In genomic region chr2:85281023-85281422, GRCm38 (mm10) we compare ENCODE assay signal across 13 mouse cellular contexts. TPM values are rescaled to one million over a fixed set of nuclear protein-coding genes. Genes with fewer than 3 reads are reported as not detected.
DNase-seq lines count a peak whose midpoint lies in the region; ATAC-seq and TF ChIP-seq lines count a peak whose summit lies in the region.
"Had no signal": no experiment of that assay in that cellular context is flagged by ENCODE, and none has a peak within 500 bp of the region (broad histone marks: within the 10 kb centered on the region; RNA-seq: fewer than 3 reads in every experiment).

No protein-coding gene starts in this region.

- no peak overlapping the region for H3K4me2 ChIP-seq in forebrain, embryonic 16.5 days (ENCODE audit: low read length)
- H3K4me2 ChIP-seq in forebrain, embryonic 11.5 days (ENCODE audit: low read depth, low read length, severe bottlenecking), result no peak overlapping the region
- no peak overlapping the region for H3K4me2 ChIP-seq in neural tube, embryonic 14.5 days (ENCODE audit: low read depth, low read length)
- no peak overlapping the region for H3K4me2 ChIP-seq in neural tube, embryonic 15.5 days
- H3K4me2 ChIP-seq in kidney, postnatal 0 days (ENCODE audit: low read length), result no peak overlapping the region
- H3K4me2 ChIP-seq in stomach, embryonic 16.5 days (ENCODE audit: low read depth, low read length), result no peak overlapping the region

- no peak overlapping the region for H3K27ac ChIP-seq in forebrain, embryonic 16.5 days (ENCODE audit: low read length)
- no peak overlapping the region for H3K27ac ChIP-seq in forebrain, embryonic 11.5 days (ENCODE audit: low read depth, low read length)
- no peak overlapping the region for H3K27ac ChIP-seq in neural tube, embryonic 14.5 days (ENCODE audit: low read depth, low read length)
- H3K27ac ChIP-seq in neural tube, embryonic 15.5 days (replicated peaks), result no peak overlapping the region
- H3K27ac ChIP-seq in kidney, postnatal 0 days, result no peak overlapping the region
- no peak overlapping the region for H3K27ac ChIP-seq in stomach, embryonic 16.5 days (ENCODE audit: low read length)
- H3K27ac ChIP-seq: macrophage had no signal

- WGBS in forebrain, embryonic 16.5 days, result 39% methylated on average over 4 of the region's 4 CpGs
- WGBS in forebrain, embryonic 11.5 days, result 61% methylated on average over 4 of the region's 4 CpGs
- 59% methylated on average over 4 of the region's 4 CpGs for WGBS in neural tube, embryonic 14.5 days
- 56% methylated on average over 4 of the region's 4 CpGs for WGBS in neural tube, embryonic 15.5 days
- WGBS in kidney, postnatal 0 days, result 54% methylated on average over 4 of the region's 4 CpGs
- 44% methylated on average over 4 of the region's 4 CpGs for WGBS in stomach, embryonic 16.5 days

- H3K4me3 ChIP-seq in forebrain, embryonic 16.5 days (replicated peaks; ENCODE audit: low read length), result no peak overlapping the region
- H3K4me3 ChIP-seq in forebrain, embryonic 11.5 days (ENCODE audit: low read depth, low read length), result no peak overlapping the region
- no peak overlapping the region for H3K4me3 ChIP-seq in neural tube, embryonic 14.5 days (ENCODE audit: low read depth, low read length)
- H3K4me3 ChIP-seq in neural tube, embryonic 15.5 days (replicated peaks), result no peak overlapping the region
- H3K4me3 ChIP-seq in kidney, postnatal 0 days (replicated peaks; ENCODE audit: low read depth, low read length), result no peak overlapping the region
- no peak overlapping the region for H3K4me3 ChIP-seq in stomach, embryonic 16.5 days (replicated peaks; ENCODE audit: low read length)

- TF ChIP-seq CTCF in kidney, postnatal 0 days (IDR thresholded peaks at IDR 0.05; ENCODE audit: low read depth), result no peak

- H3K9me3 ChIP-seq in forebrain, embryonic 16.5 days (ENCODE audit: control insufficient read depth, low read length), result no peaks in the 10 kb centered on the region
- no peaks in the 10 kb centered on the region for H3K9me3 ChIP-seq in forebrain, embryonic 11.5 days (ENCODE audit: control insufficient read depth, low read length)
- H3K9me3 ChIP-seq in neural tube, embryonic 14.5 days (ENCODE audit: control insufficient read depth, low read length), result no peaks in the 10 kb centered on the region
- no peaks in the 10 kb centered on the region for H3K9me3 ChIP-seq in neural tube, embryonic 15.5 days (replicated peaks)
- no peaks in the 10 kb centered on the region for H3K9me3 ChIP-seq in kidney, postnatal 0 days (replicated peaks; ENCODE audit: low read length)
- H3K9me3 ChIP-seq in stomach, embryonic 16.5 days (replicated peaks; ENCODE audit: control insufficient read depth, low read length), result no peaks in the 10 kb centered on the region

- no peak for DNase-seq in forebrain, embryonic 11.5 days (ENCODE audit: low spot score)
- peak; percentile 26 for DNase-seq in kidney, postnatal 0 days (ENCODE audit: low spot score)
- no peak for DNase-seq in thymus, postnatal 36 days
- DNase-seq in testis, postnatal 14 days (ENCODE audit: low spot score), result no peak
- DNase-seq: cerebellum, postnatal 14 days; gastrocnemius, postnatal 10 days had no signal

- ATAC-seq in forebrain, embryonic 16.5 days, result peak; percentile 36; the same call in 1 of the 2 replicates
- no peak for ATAC-seq in forebrain, embryonic 11.5 days (replicated peaks; ENCODE audit: low FRiP score)
- ATAC-seq in neural tube, embryonic 14.5 days (ENCODE audit: low read depth), result peak; percentile 51; the same call in 1 of the 2 replicates
- ATAC-seq in neural tube, embryonic 15.5 days (ENCODE audit: low FRiP score), result no peak
- no peak for ATAC-seq in kidney, postnatal 0 days (replicated peaks; ENCODE audit: low FRiP score, low read depth)
- peak; percentile 60; the same call in 1 of the 2 replicates for ATAC-seq in stomach, embryonic 16.5 days (ENCODE audit: insufficient read depth, low FRiP score)
- ATAC-seq: inflammation-experienced regulatory T-cells, adult 6 months had no signal

- H3K36me3 ChIP-seq in forebrain, embryonic 16.5 days (ENCODE audit: control insufficient read depth, insufficient read depth), result no peaks in the 10 kb centered on the region
- no peaks in the 10 kb centered on the region for H3K36me3 ChIP-seq in forebrain, embryonic 11.5 days (ENCODE audit: control insufficient read depth, insufficient read depth, low read length)
- H3K36me3 ChIP-seq in neural tube, embryonic 14.5 days (ENCODE audit: control insufficient read depth, insufficient read depth, low read length), result no peaks in the 10 kb centered on the region
- H3K36me3 ChIP-seq in neural tube, embryonic 15.5 days, result no peaks in the 10 kb centered on the region
- no peaks in the 10 kb centered on the region for H3K36me3 ChIP-seq in kidney, postnatal 0 days (ENCODE audit: insufficient read depth, low read length)
- no peaks in the 10 kb centered on the region for H3K36me3 ChIP-seq in stomach, embryonic 16.5 days (ENCODE audit: control insufficient read depth, insufficient read depth, low read length)

- no peaks in the 10 kb centered on the region for H3K27me3 ChIP-seq in forebrain, embryonic 16.5 days (replicated peaks; ENCODE audit: control insufficient read depth, insufficient read depth, low read length)
- no peaks in the 10 kb centered on the region for H3K27me3 ChIP-seq in forebrain, embryonic 11.5 days (ENCODE audit: control insufficient read depth, insufficient read depth, low read length)
- H3K27me3 ChIP-seq in neural tube, embryonic 14.5 days (ENCODE audit: control insufficient read depth, insufficient read depth, low read length), result no peaks in the 10 kb centered on the region
- no peaks in the 10 kb centered on the region for H3K27me3 ChIP-seq in neural tube, embryonic 15.5 days (replicated peaks)
- H3K27me3 ChIP-seq in kidney, postnatal 0 days (ENCODE audit: insufficient read depth, low read length), result no peaks in the 10 kb centered on the region
- H3K27me3 ChIP-seq in stomach, embryonic 16.5 days (ENCODE audit: control insufficient read depth, insufficient read depth, low read length), result no peaks in the 10 kb centered on the region

- H3K9ac ChIP-seq in forebrain, embryonic 16.5 days (replicated peaks; ENCODE audit: low read depth, low read length), result no peak overlapping the region
- H3K9ac ChIP-seq in forebrain, embryonic 11.5 days (ENCODE audit: low read length), result no peak overlapping the region
- no peak overlapping the region for H3K9ac ChIP-seq in neural tube, embryonic 14.5 days (replicated peaks; ENCODE audit: low read depth, low read length)
- H3K9ac ChIP-seq in neural tube, embryonic 15.5 days (replicated peaks), result no peak overlapping the region
- H3K9ac ChIP-seq in kidney, postnatal 0 days (ENCODE audit: low read depth, low read length), result no peak overlapping the region
- no peak overlapping the region for H3K9ac ChIP-seq in stomach, embryonic 16.5 days (ENCODE audit: low read length)

- peaks cover 9% of the 10 kb centered on the region for H3K4me1 ChIP-seq in forebrain, embryonic 16.5 days (replicated peaks; ENCODE audit: control insufficient read depth, insufficient read depth, low read length)
- H3K4me1 ChIP-seq in forebrain, embryonic 11.5 days (replicated peaks; ENCODE audit: control insufficient read depth, insufficient read depth, low read length), result no peaks in the 10 kb centered on the region
- no peaks in the 10 kb centered on the region for H3K4me1 ChIP-seq in neural tube, embryonic 14.5 days (ENCODE audit: control insufficient read depth, insufficient read depth, low read length)
- H3K4me1 ChIP-seq in neural tube, embryonic 15.5 days, result peaks cover 5% of the 10 kb centered on the region
- no peaks in the 10 kb centered on the region for H3K4me1 ChIP-seq in kidney, postnatal 0 days (replicated peaks; ENCODE audit: insufficient read depth, low read length)
- H3K4me1 ChIP-seq in stomach, embryonic 16.5 days (ENCODE audit: control insufficient read depth, insufficient read depth, low read length), result peaks cover 4% of the 10 kb centered on the region; the same call in 1 of the 2 replicates

RNA-seq across cellular contexts. Expression of gene Olfr987, which starts 58.1 kb away (rescaled TPM):
- not detected in 2 replicates for polyA plus RNA-seq in forebrain, embryonic 16.5 days (2015; fragmentation: Nextera tagmentation; extraction: Ambion mirVana)
- polyA plus RNA-seq in forebrain, embryonic 11.5 days (2014; fragmentation: Nextera tagmentation; extraction: Ambion mirVana), result not detected in 2 replicates
- not detected in 2 replicates for polyA plus RNA-seq in neural tube, embryonic 14.5 days (2014; fragmentation: Nextera tagmentation; extraction: Ambion mirVana)
- not detected in 2 replicates for polyA plus RNA-seq in neural tube, embryonic 15.5 days (2015; fragmentation: Nextera tagmentation; extraction: Ambion mirVana)
- polyA plus RNA-seq in kidney, postnatal 0 days (2015; fragmentation: Nextera tagmentation; extraction: Ambion mirVana), result not detected in 2 replicates
- not detected in 2 replicates for polyA plus RNA-seq in stomach, embryonic 16.5 days (2015; fragmentation: Nextera tagmentation; extraction: Ambion mirVana)
- polyA plus RNA-seq: C2C12; inflammation-experienced regulatory T-cells, adult 6 months; macrophage had no signal

Comparison
In these comparisons a context has a peak if more than half of its experiments do, and no peak if none do; other contexts are left out.
1. ATAC-seq: peak in forebrain, embryonic 16.5 days (single experiment), neural tube, embryonic 14.5 days (single experiment) and stomach, embryonic 16.5 days (single experiment); none in forebrain, embryonic 11.5 days (single experiment), neural tube, embryonic 15.5 days (single experiment) and kidney, postnatal 0 days (single experiment).